Mouse (Mus musculus): ENCODE results near the gene Ppp6r1.
A peak's percentile ranks its signal among the peaks of the same experiment; 100 is the strongest.

Gene Ppp6r1

GRCm38 (mm10) chr7:4658912-4659551, at the start of gene Ppp6r1:
TSS of gene Ppp6r1 (minus strand) at chr7:4659019.
- DNase-seq (ENCODE audit: low spot score in 2 of 2) = peak; percentile 94 to 97

- DNase-seq (ENCODE audit: low spot score in 2 of 2) = no peak
Observed at GRCm38 (mm10) chr7:4705098-4705497, 46.3 kb upstream of the Ppp6r1 start.

- DNase-seq (ENCODE audit: low spot score in 2 of 2) = no peak
Observed at GRCm38 (mm10) chr7:4703195-4703594, 44.4 kb upstream of the Ppp6r1 start.

- no peak for DNase-seq (ENCODE audit: low spot score in 2 of 2)
Observed at GRCm38 (mm10) chr7:4702334-4702733, 43.5 kb upstream of the Ppp6r1 start.

DNA sequence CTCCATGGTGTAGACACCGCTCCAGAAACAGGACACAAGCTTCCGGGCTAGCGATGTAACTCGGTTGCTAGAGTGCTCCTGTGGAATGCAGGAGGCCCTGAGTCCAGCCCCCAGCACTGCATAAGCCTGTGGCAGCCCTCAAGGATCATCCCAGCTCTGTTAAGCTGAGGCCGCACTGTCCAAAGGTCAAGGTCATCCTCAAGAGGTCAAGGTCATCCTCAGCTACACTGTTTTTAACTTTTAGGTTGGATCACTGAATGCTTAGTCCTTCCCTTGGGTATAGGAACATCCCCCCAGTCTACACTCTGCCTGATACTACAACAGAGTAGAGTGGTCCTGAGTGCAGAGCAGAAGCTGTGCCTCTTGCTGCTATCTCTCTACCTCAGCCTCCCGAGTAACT, 34.2 kb upstream of the Ppp6r1 start:
- no peak for DNase-seq (ENCODE audit: low spot score in 2 of 2)

DNA sequence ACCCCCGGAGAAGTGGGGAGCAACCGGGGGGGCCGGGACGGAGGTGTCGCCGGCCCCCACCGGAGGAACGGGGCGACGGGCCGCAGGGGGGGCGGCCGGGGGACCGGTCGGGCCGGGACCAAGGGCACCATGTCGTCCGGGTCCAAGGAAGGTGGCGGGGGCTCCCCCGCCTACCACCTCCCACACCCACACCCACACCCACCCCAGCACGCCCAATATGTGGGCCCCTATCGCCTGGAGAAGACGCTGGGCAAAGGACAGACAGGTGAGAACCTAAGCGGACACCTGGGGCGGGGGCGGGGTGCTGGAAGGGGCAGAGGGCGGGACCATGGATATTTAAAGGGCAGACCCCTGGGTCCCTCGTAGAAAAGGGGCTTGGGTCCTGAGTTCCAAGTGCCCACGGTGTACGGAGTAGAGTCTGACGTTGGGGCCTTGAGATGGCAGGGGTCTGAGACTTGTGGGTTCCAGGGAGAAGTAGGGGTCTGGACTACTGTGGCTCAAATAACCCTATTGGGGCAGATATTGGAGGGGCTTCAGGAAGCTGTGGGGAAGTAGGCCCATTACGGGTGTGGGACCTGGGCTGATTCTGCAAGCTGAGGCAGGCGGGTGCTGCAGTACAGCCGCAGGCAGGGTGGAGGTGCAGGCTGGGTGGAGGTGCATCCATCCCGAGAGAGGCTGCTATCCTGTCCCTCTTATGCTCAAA, 32.3 kb upstream of the Ppp6r1 start:
- DNase-seq (ENCODE audit: low spot score in 2 of 2) = no peak

GRCm38 (mm10) chr7:4690387-4690786, 31.6 kb upstream of the Ppp6r1 start, which contains the start of gene Brsk1:
TSS of gene Brsk1 (plus strand) at chr7:4690604.
- peak; percentile 70 to 88 for DNase-seq (ENCODE audit: low spot score in 2 of 2)

GRCm38 (mm10) chr7:4684632-4685417, 26.0 kb upstream of the Ppp6r1 start, which contains the start of gene Hspbp1:
TSS of gene Hspbp1 (minus strand) at chr7:4685068.
- DNase-seq (ENCODE audit: low spot score in 2 of 2) = peak; percentile 91 to 93

DNA sequence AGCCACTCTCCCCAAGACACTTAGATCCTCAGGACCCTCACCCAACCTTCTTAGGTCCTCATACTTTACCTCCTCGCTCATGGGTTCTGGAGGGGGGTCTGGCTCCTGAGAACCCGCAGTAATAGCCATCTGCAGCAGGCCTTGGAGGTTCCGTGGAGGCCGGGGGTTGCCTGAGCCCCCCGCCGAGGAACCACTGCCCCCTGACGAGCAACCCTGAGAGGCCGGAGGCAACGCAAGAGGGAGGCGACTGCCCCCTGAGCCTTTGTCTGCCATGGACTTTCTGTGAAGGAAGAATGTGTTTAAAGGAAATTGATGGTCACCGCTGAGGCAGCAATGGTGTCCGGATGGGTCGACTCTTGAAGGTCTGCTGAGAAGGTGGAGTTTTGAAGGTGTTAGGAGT, 25.4 kb upstream of the Ppp6r1 start:
- DNase-seq (ENCODE audit: low spot score in 2 of 2) = no peak

DNA sequence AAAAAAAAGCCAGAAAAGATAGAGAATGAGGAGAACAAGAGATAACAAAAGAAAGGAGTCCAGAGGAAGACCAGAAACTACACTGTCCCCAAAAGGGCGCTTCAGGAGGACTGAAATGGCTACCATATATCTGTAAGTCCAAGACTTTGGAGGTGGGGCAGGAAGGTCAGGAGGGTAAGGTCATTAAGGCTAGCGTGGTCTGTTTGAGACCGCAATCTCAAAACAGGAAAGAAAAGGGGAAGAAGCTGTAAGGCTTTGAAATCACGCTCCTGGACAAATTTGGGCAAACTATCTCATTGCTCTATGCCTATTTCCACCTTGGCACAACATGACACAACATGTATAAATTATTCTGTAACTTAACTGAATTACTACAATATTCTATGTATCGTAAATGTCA, 24.5 kb upstream of the Ppp6r1 start:
- no peak for DNase-seq (ENCODE audit: low spot score in 2 of 2)

DNA sequence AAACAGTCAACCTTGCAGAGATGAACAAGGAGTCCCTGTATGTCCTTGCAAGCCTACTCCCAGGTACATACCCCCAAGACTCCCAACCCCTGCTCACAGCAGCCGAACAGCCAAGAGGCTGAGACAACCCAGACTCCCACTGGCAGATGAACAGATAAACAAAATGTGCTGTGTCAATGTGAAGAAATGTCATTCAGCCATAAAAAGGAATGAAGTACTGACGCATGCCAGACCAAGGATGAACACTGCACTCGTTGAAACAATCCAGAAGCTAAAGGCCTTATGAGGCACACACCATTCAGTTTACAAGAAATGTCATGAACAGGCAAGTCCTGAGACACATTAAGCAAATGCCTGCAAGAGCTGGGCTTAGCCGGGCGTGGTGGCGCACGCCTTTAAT, 16.4 kb upstream of the Ppp6r1 start:
- DNase-seq (ENCODE audit: low spot score in 2 of 2) = no peak

DNA sequence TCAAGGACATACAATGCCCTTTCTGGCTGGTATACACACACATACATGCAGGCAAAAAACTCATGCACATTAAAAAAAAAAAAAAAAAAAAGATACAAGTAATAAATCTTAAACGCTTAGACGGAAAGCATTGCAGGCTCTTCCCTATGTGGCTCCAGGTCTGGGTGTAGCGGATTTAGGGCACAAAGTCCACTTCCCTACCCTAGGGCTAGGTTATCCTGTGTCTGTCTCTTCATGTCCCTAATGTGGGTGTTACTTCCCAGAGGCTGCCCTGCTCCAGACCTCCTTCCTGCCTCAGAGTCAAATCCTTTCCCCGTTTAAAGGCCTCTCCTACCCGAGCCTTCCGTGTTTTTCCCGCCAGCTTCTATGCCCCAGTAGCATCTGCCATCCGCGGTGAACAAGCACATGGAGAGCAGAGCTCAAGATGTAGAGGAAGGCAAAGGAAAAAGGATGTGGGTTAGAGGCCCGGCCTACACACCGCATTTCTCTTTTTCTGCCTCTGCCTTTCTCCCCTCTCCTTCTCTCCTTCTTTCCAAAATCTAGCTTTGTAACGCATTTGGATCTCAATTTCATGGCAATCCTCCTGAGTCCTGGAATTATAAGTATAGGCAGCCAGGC, 15.4 kb upstream of the Ppp6r1 start:
- DNase-seq (ENCODE audit: low spot score in 2 of 2) = no peak

DNA sequence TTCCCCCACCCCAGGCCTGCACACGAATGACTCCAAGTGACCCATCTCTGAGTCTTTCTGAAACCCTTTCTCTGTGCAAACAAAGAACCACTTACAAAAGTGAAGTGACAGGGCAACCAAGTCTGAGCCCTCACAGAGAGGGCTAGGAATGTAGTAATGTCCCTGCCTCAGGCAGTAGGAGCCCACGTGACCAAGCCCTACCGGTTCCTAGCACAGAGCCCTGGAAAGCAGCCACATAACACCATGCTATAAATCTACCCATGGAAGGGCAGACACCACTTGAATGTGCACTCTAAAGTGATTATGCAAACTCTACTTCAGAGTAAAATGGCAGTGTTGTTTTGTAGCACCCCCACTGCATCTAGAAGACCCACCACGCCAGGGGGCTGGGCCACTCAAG, 13.1 kb upstream of the Ppp6r1 start:
- DNase-seq (ENCODE audit: low spot score in 2 of 2) = no peak

DNA sequence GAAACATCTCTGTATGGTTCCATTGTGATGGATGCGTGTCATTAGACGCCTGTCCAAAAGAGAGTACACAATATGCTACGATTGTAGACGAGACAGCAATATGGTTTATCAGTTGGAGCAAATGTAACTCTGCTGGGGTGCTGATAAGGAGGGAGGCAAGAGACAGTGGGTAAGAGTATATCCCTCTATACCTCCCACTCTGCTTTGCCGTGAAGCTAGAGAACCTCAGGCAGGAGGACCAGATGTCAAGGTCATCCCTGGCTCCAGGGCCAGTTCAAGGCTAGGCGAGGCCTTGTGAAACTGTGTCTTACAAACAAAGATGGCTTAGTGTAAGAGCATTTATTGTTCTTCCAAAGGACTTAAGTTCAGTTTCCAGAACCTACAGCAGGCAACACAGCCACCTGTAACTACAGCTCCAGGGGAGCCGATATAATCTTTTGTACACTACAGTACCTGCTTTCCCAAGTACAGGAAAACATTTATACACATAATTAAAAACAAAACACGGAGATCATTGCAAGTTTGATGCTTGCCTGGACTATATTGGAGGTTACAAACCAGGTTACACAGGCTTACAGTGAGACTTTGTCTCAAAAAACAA, 11.9 kb upstream of the Ppp6r1 start:
- DNase-seq (ENCODE audit: low spot score in 2 of 2) = no peak

DNA sequence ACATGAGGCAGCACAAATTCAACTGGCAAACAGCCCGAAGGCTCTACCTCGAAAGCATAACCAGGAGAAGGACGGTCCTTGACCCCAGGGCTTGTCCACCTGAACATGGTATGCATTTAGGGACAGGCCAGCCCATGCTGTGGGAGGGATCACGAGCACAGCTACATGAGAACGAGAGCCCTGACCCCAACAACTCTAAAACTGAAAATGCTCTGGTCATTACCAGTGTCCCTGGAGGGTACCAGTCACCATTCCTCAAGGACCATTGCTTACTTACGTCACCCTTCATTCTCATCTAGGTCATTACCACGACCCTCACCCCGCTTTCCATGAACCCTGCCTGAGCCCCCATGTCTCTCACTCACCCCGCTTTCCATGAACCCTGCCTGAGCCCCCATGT, 10.3 kb upstream of the Ppp6r1 start:
- DNase-seq (ENCODE audit: low spot score in 2 of 2) = no peak

DNA sequence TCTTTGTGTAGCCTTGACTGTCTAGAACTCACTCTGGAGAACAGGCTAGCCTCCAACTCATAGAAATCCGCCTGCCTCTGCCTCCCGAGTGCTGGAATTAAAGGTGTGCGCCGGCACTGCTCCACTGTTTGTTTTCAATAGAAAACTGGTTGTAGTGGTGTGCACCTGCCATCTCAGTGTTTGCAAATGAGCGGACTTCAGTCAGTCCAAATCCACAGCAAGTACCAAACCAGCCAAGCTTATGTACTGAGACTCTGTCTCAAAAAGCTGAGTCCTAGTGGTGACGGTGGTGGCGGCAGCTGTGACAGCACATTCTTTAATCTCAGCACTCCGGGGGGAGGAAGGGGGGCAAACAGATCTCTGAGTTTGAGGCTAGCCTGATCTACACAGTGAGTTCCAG, 9.7 kb upstream of the Ppp6r1 start:
- no peak for DNase-seq (ENCODE audit: low spot score in 2 of 2)

DNA sequence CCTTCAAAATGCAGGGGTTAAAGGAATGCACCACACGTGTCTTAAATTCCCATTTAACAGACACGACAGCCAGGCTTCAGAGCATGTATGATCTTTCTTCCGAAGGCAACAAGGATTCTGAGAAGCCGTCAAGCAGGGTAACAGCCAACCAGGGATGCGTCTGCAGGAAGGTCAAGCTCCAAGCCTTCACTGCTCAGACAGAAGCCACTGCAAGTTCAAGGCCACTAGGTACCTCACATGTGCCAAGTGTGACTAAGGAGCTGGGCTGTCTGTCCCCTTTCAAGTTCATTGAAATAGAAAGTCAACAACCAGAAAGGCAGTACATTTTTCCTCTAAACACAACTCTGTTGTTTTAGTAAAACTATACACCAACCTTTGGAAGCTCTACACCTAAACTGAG, 8.1 kb upstream of the Ppp6r1 start:
- no peak for DNase-seq (ENCODE audit: low spot score in 2 of 2)

- no peak for DNase-seq (ENCODE audit: low spot score in 2 of 2)
Observed at GRCm38 (mm10) chr7:4663742-4664141, 4.9 kb upstream of the Ppp6r1 start.

- DNase-seq (ENCODE audit: low spot score in 2 of 2) = no peak
Observed at GRCm38 (mm10) chr7:4663179-4663578, 4.4 kb upstream of the Ppp6r1 start.

- no peak for DNase-seq (ENCODE audit: low spot score in 2 of 2)
Observed at GRCm38 (mm10) chr7:4659911-4660443, 1.2 kb upstream of the Ppp6r1 start.

DNA sequence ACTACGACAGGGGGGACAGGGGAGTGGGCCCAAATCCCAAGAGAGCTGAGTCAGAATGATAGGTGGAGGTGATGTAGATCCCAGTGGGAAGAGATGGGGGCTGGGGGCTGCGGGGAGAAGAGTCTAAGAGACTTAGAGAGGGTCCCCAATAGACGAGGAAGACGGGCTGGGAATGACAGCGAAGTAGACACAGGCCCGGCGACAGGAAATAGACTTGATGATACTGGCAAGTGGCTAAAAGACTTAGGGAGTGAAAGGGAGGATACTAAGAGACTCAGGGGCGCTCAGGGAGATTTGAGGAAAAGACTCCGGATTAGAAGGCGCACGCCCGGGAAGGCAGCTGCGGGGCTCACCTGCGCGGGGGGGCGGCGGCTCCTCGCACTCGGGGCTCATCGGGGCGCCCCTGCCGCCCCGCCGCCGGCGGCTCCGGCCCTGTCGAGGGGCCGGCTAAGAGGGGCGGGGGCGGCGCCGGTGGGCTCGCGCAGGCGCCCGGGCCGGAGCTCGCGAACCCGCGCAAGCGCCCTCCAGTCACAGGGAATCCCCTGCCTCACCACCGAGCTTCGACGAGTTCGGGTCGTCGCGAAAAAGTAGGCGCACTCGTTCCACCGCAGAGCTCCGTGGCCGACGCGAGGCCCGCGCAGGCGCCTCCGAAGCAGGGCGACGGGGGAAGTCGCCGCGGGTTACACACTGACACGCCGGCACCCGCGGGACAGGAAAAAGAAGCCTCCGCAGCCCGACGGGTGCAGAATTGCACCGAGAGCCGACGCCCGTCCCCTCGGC, 501 bp downstream of the Ppp6r1 start:
- no peak for DNase-seq (ENCODE audit: low spot score in 2 of 2)
